Mouse (Mus musculus): Measurements from ENCODE around the gene Tmem160. TPM values are rescaled to one million over a fixed set of nuclear protein-coding genes. Genes with fewer than 3 reads are reported as not detected.

The Tmem160 gene
- total RNA-seq, 1 experiment from 2014 or later = 14.8 TPM

GRCm38 (mm10) chr7:16433352-16433971 lies 19.1 kb upstream of the Tmem160 start:
- no peak for ATAC-seq (replicated peaks; ENCODE audit: low read depth, poor library complexity, severe bottlenecking)

- no peak for ATAC-seq (replicated peaks; ENCODE audit: low read depth, poor library complexity, severe bottlenecking)
These were observed 17.5 kb upstream of the Tmem160 start for GRCm38 (mm10) chr7:16435088-16435487.

- peak; percentile 63 for ATAC-seq (replicated peaks; ENCODE audit: low read depth, poor library complexity, severe bottlenecking)
These were observed 11.3 kb upstream of the Tmem160 start for GRCm38 (mm10) chr7:16441241-16441640.

- no peak for ATAC-seq (replicated peaks; ENCODE audit: low read depth, poor library complexity, severe bottlenecking)
These were observed 923 bp upstream of the Tmem160 start for GRCm38 (mm10) chr7:16451656-16452055.

- peak; percentile 47 for ATAC-seq (replicated peaks; ENCODE audit: low read depth, poor library complexity, severe bottlenecking)
These were observed 636 bp downstream of the Tmem160 start for GRCm38 (mm10) chr7:16453118-16453711.

- ATAC-seq (replicated peaks; ENCODE audit: low read depth, poor library complexity, severe bottlenecking) = no peak
These were observed 2.4 kb downstream of the Tmem160 start for GRCm38 (mm10) chr7:16455016-16455415.

GRCm38 (mm10) chr7:16456289-16456688 lies 3.7 kb downstream of the Tmem160 start:
- ATAC-seq (replicated peaks; ENCODE audit: low read depth, poor library complexity, severe bottlenecking) = no peak

- no peak for ATAC-seq (replicated peaks; ENCODE audit: low read depth, poor library complexity, severe bottlenecking)
These were observed 8.0 kb downstream of the Tmem160 start for GRCm38 (mm10) chr7:16460566-16460965.

GRCm38 (mm10) chr7:16461151-16461550 lies 8.6 kb downstream of the Tmem160 start:
- ATAC-seq (replicated peaks; ENCODE audit: low read depth, poor library complexity, severe bottlenecking) = no peak

- no peak for ATAC-seq (replicated peaks; ENCODE audit: low read depth, poor library complexity, severe bottlenecking)
These were observed 9.1 kb downstream of the Tmem160 start for GRCm38 (mm10) chr7:16461705-16462104.

- peak; percentile 86 for ATAC-seq (replicated peaks; ENCODE audit: low read depth, poor library complexity, severe bottlenecking)
These were observed 10.6 kb downstream of the Tmem160 start for GRCm38 (mm10) chr7:16463214-16463613.

- ATAC-seq (replicated peaks; ENCODE audit: low read depth, poor library complexity, severe bottlenecking) = peak; percentile 53
These were observed 12.6 kb downstream of the Tmem160 start for GRCm38 (mm10) chr7:16465160-16465559.

- ATAC-seq (replicated peaks; ENCODE audit: low read depth, poor library complexity, severe bottlenecking) = no peak
These were observed 13.0 kb downstream of the Tmem160 start for GRCm38 (mm10) chr7:16465568-16465967.

- ATAC-seq (replicated peaks; ENCODE audit: low read depth, poor library complexity, severe bottlenecking) = no peak; the same call in 1 of the 2 replicates
These were observed 14.0 kb downstream of the Tmem160 start for GRCm38 (mm10) chr7:16466565-16466964.

GRCm38 (mm10) chr7:16468115-16468514 lies 15.5 kb downstream of the Tmem160 start:
- no peak for ATAC-seq (replicated peaks; ENCODE audit: low read depth, poor library complexity, severe bottlenecking)

- peak; percentile 53; the same call in 1 of the 2 replicates for ATAC-seq (replicated peaks; ENCODE audit: low read depth, poor library complexity, severe bottlenecking)
These were observed 19.0 kb downstream of the Tmem160 start for GRCm38 (mm10) chr7:16471549-16471948.

GRCm38 (mm10) chr7:16472116-16472709 lies 19.6 kb downstream of the Tmem160 start:
- no peak for ATAC-seq (replicated peaks; ENCODE audit: low read depth, poor library complexity, severe bottlenecking)

GRCm38 (mm10) chr7:16473847-16474246 lies 21.3 kb downstream of the Tmem160 start:
- ATAC-seq (replicated peaks; ENCODE audit: low read depth, poor library complexity, severe bottlenecking) = no peak

GRCm38 (mm10) chr7:16474445-16474844 lies 21.9 kb downstream of the Tmem160 start:
- ATAC-seq (replicated peaks; ENCODE audit: low read depth, poor library complexity, severe bottlenecking) = no peak

- ATAC-seq (replicated peaks; ENCODE audit: low read depth, poor library complexity, severe bottlenecking) = no peak
These were observed 22.7 kb downstream of the Tmem160 start for GRCm38 (mm10) chr7:16475321-16475720.

GRCm38 (mm10) chr7:16475764-16476599 lies 23.4 kb downstream of the Tmem160 start:
- no peak for ATAC-seq (replicated peaks; ENCODE audit: low read depth, poor library complexity, severe bottlenecking)

Data from common myeloid progenitor, adult 5-6 weeks (primary cell).